Mouse (Mus musculus): ENCODE measurements around the gene Mei1. TPM values are rescaled to one million over a fixed set of nuclear protein-coding genes. Genes with fewer than 3 reads are reported as not detected.

The Mei1 gene
- polyA plus RNA-seq, 1 experiment from 2014 or later, result not detected

- peaks cover 9% of the 10 kb centered on the region; the same call in 1 of the 2 replicates for H3K4me1 ChIP-seq
- peak; percentile 84 for ATAC-seq (ENCODE audit: insufficient read depth, low FRiP score, low read depth)
- WGBS, result under 1% methylated on average over 74 of the region's 74 CpGs
Measured at GRCm38 (mm10) chr15:82047080-82047883, 22.5 kb upstream of the Mei1 start, which contains the start of gene Snu13. TSS of gene Snu13 (minus strand) at chr15:82047598.

GRCm38 (mm10) chr15:82052544-82052943 is 17.3 kb upstream of the Mei1 start:
- Histone ChIP-seq H3K27me3 (replicated peaks) (no peaks in the 10 kb centered on the region), H3K9ac (no peak overlapping the region), H3K4me1 (no peaks in the 10 kb centered on the region), H3K36me3 (no peaks in the 10 kb centered on the region), H3K9me3 (no peaks in the 10 kb centered on the region), H3K4me3 (replicated peaks) (no peak overlapping the region), H3K4me2 (no peak overlapping the region), H3K27ac (no peak overlapping the region)
- WGBS, result 58% methylated on average over 5 of the region's 5 CpGs
- no peak for ATAC-seq (ENCODE audit: insufficient read depth, low FRiP score, low read depth)

More at GRCm38 (mm10) chr15:82047080-82047883, 22.5 kb upstream of the Mei1 start, which contains the start of gene Snu13:
- Histone ChIP-seq H3K9ac (peak within 1 kb of the TSS; percentile 99), H3K4me2 (peak within 1 kb of the TSS; percentile 85), H3K27me3 (replicated peaks) (no peaks in the 10 kb centered on the region), H3K27ac (peak within 1 kb of the TSS; percentile 94), H3K4me3 (replicated peaks) (peak within 1 kb of the TSS; percentile 100), H3K9me3 (no peaks in the 10 kb centered on the region), H3K36me3 (peaks cover 11% of the 10 kb centered on the region)

GRCm38 (mm10) chr15:82058719-82059201 is 11.0 kb upstream of the Mei1 start, which contains the start of gene 4930407I10Rik:
TSS of gene 4930407I10Rik (plus strand) at chr15:82059151.
- no peak within 1 kb of the TSS for H3K27ac ChIP-seq
- 93% methylated on average over 1 of the region's 1 CpGs for WGBS
- no peak within 1 kb of the TSS; the same call in 1 of the 2 replicates for H3K4me2 ChIP-seq
- H3K27me3 ChIP-seq (replicated peaks), result 0 out of 2 replicates have a peak, but pooled peaks cover 11% of the 10 kb centered on the region
- H3K9me3 ChIP-seq, result no peaks in the 10 kb centered on the region
- no peaks in the 10 kb centered on the region for H3K4me1 ChIP-seq
- ATAC-seq (ENCODE audit: insufficient read depth, low FRiP score, low read depth), result no peak
- H3K9ac ChIP-seq, result no peak within 1 kb of the TSS
- H3K36me3 ChIP-seq, result no peaks in the 10 kb centered on the region
- no peak within 1 kb of the TSS for H3K4me3 ChIP-seq (replicated peaks)

GRCm38 (mm10) chr15:82063909-82064308 is 5.9 kb upstream of the Mei1 start:
- no peak overlapping the region for H3K9ac ChIP-seq
- H3K27me3 ChIP-seq (replicated peaks), result peaks cover 20% of the 10 kb centered on the region
- H3K9me3 ChIP-seq, result no peaks in the 10 kb centered on the region
- H3K4me2 ChIP-seq, result no peak overlapping the region
- no peak overlapping the region for H3K4me3 ChIP-seq (replicated peaks)
- WGBS, result 56% methylated on average over 14 of the region's 14 CpGs
- no peaks in the 10 kb centered on the region for H3K4me1 ChIP-seq
- H3K36me3 ChIP-seq, result no peaks in the 10 kb centered on the region
- no peak for ATAC-seq (ENCODE audit: insufficient read depth, low FRiP score, low read depth)
- no peak overlapping the region for H3K27ac ChIP-seq

GRCm38 (mm10) chr15:82065511-82065910 is 4.3 kb upstream of the Mei1 start:
- ATAC-seq (ENCODE audit: insufficient read depth, low FRiP score, low read depth), result peak; percentile 50; the same call in 1 of the 2 replicates
- H3K4me2 ChIP-seq, result no peak overlapping the region
- no peaks in the 10 kb centered on the region for H3K9me3 ChIP-seq
- no peak overlapping the region for H3K4me3 ChIP-seq (replicated peaks)
- peaks cover 34% of the 10 kb centered on the region for H3K27me3 ChIP-seq (replicated peaks)
- H3K4me1 ChIP-seq, result peaks cover 5% of the 10 kb centered on the region; the same call in 1 of the 2 replicates
- no peak overlapping the region for H3K27ac ChIP-seq
- H3K9ac ChIP-seq, result no peak overlapping the region
- no peaks in the 10 kb centered on the region for H3K36me3 ChIP-seq
- WGBS, result 14% methylated on average over 7 of the region's 7 CpGs

GRCm38 (mm10) chr15:82071816-82072469 is 2.1 kb downstream of the Mei1 start:
- Histone ChIP-seq H3K27me3 (replicated peaks) (peaks cover 25% of the 10 kb centered on the region), H3K4me1 (peaks cover 5% of the 10 kb centered on the region; the same call in 1 of the 2 replicates), H3K4me2 (no peak overlapping the region), H3K9me3 (no peaks in the 10 kb centered on the region), H3K4me3 (replicated peaks) (no peak overlapping the region), H3K9ac (no peak overlapping the region), H3K36me3 (no peaks in the 10 kb centered on the region), H3K27ac (no peak overlapping the region)
- no peak for ATAC-seq (ENCODE audit: insufficient read depth, low FRiP score, low read depth)
- 87% methylated on average over 26 of the region's 26 CpGs for WGBS

GRCm38 (mm10) chr15:82073490-82073889 is 3.7 kb downstream of the Mei1 start:
- 74% methylated on average over 7 of the region's 7 CpGs for WGBS
- Histone ChIP-seq H3K27me3 (replicated peaks) (peaks cover 21% of the 10 kb centered on the region), H3K4me3 (replicated peaks) (no peak overlapping the region), H3K36me3 (no peaks in the 10 kb centered on the region), H3K9me3 (no peaks in the 10 kb centered on the region), H3K4me1 (peaks cover 5% of the 10 kb centered on the region; the same call in 1 of the 2 replicates), H3K27ac (no peak overlapping the region), H3K9ac (no peak overlapping the region), H3K4me2 (no peak overlapping the region)
- no peak for ATAC-seq (ENCODE audit: insufficient read depth, low FRiP score, low read depth)

- WGBS, result 50% methylated on average over 10 of the region's 10 CpGs
Measured at GRCm38 (mm10) chr15:82079883-82080282, 10.1 kb downstream of the Mei1 start.

GRCm38 (mm10) chr15:82081161-82081560 is 11.4 kb downstream of the Mei1 start:
- no peaks in the 10 kb centered on the region for H3K36me3 ChIP-seq
- H3K4me2 ChIP-seq, result no peak overlapping the region
- H3K4me1 ChIP-seq, result no peaks in the 10 kb centered on the region
- no peak overlapping the region for H3K27ac ChIP-seq
- no peaks in the 10 kb centered on the region for H3K27me3 ChIP-seq (replicated peaks)
- no peak overlapping the region for H3K4me3 ChIP-seq (replicated peaks)
- no peaks in the 10 kb centered on the region for H3K9me3 ChIP-seq
- no peak for ATAC-seq (ENCODE audit: insufficient read depth, low FRiP score, low read depth)
- WGBS, result 27% methylated on average over 7 of the region's 7 CpGs
- no peak overlapping the region for H3K9ac ChIP-seq

More at GRCm38 (mm10) chr15:82079883-82080282, 10.1 kb downstream of the Mei1 start:
- Histone ChIP-seq H3K9me3 (no peaks in the 10 kb centered on the region), H3K4me2 (no peak overlapping the region), H3K4me3 (replicated peaks) (no peak overlapping the region), H3K9ac (no peak overlapping the region), H3K27ac (no peak overlapping the region), H3K27me3 (replicated peaks) (no peaks in the 10 kb centered on the region), H3K36me3 (no peaks in the 10 kb centered on the region), H3K4me1 (no peaks in the 10 kb centered on the region)
- no peak for ATAC-seq (ENCODE audit: insufficient read depth, low FRiP score, low read depth)

GRCm38 (mm10) chr15:82085606-82086005 is 15.8 kb downstream of the Mei1 start:
- 79% methylated on average over 9 of the region's 9 CpGs for WGBS
- no peaks in the 10 kb centered on the region for H3K9me3 ChIP-seq
- H3K36me3 ChIP-seq, result no peaks in the 10 kb centered on the region
- no peak for ATAC-seq (ENCODE audit: insufficient read depth, low FRiP score, low read depth)
- no peak overlapping the region for H3K27ac ChIP-seq
- H3K9ac ChIP-seq, result no peak overlapping the region
- H3K4me2 ChIP-seq, result no peak overlapping the region
- H3K27me3 ChIP-seq (replicated peaks), result no peaks in the 10 kb centered on the region; the same call in 1 of the 2 replicates
- no peak overlapping the region for H3K4me3 ChIP-seq (replicated peaks)
- H3K4me1 ChIP-seq, result no peaks in the 10 kb centered on the region

- Histone ChIP-seq H3K9me3 (no peaks in the 10 kb centered on the region), H3K4me3 (replicated peaks) (no peak overlapping the region), H3K36me3 (no peaks in the 10 kb centered on the region), H3K9ac (no peak overlapping the region), H3K27me3 (replicated peaks) (no peaks in the 10 kb centered on the region; the same call in 1 of the 2 replicates), H3K4me1 (no peaks in the 10 kb centered on the region), H3K27ac (no peak overlapping the region), H3K4me2 (no peak overlapping the region)
- 72% methylated on average over 12 of the region's 12 CpGs for WGBS
- ATAC-seq (ENCODE audit: insufficient read depth, low FRiP score, low read depth), result no peak
Measured at GRCm38 (mm10) chr15:82086131-82086530, 16.3 kb downstream of the Mei1 start.

- WGBS, result 10% methylated on average over 10 of the region's 10 CpGs
- no peak for ATAC-seq (ENCODE audit: insufficient read depth, low FRiP score, low read depth)
- H3K4me1 ChIP-seq, result no peaks in the 10 kb centered on the region
Measured at GRCm38 (mm10) chr15:82087266-82087665, 17.5 kb downstream of the Mei1 start.

More at GRCm38 (mm10) chr15:82087266-82087665, 17.5 kb downstream of the Mei1 start:
- H3K36me3 ChIP-seq, result no peaks in the 10 kb centered on the region
- H3K9ac ChIP-seq, result no peak overlapping the region
- no peaks in the 10 kb centered on the region for H3K9me3 ChIP-seq
- no peak overlapping the region for H3K4me3 ChIP-seq (replicated peaks)
- no peak overlapping the region for H3K27ac ChIP-seq
- no peaks in the 10 kb centered on the region; the same call in 1 of the 2 replicates for H3K27me3 ChIP-seq (replicated peaks)
- no peak overlapping the region for H3K4me2 ChIP-seq
